Mouse (Mus musculus): ENCODE measurements around the gene Taf8.

DNA sequence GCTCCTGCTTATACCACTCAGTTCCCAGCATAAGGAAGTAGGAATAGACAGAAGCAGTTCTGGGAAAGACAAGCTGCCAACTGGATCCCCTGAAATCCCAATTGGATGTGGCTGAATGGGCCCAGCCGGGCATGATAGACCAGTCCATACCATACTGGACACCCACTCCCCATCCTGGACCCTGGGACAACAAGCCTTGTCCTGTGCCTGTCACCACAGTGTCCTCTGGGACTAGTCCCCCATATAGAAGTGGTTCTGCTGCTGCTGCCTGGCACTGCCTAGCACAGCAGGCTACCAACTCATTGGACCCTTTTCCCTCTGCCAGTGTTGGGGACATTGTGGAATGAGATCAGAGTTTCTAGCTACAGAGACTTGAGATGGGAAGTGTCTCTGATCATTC is 4.0 kb upstream of the Taf8 start:
- TF ChIP-seq POLR2A (IDR thresholded peaks at IDR 0.05; ENCODE audit: low read depth, low read length), result no peak
- no peak for TF ChIP-seq CTCF (IDR thresholded peaks at IDR 0.05; ENCODE audit: extremely low read depth, insufficient read length, insufficient replicate concordance, low read depth, low read length)

Measured in small intestine, adult 2 months (tissue).